Mouse (Mus musculus): ENCODE results near the gene Slc26a10. TPM values are rescaled to one million over a fixed set of nuclear protein-coding genes. Genes with fewer than 3 reads are reported as not detected.
A peak's percentile ranks its signal among the peaks of the same experiment; 100 is the strongest.

Gene Slc26a10
- total and polyA plus RNA-seq, 2 experiments from 2014 or later, result 0.31 to 1.1 TPM

- Histone ChIP-seq H3K36me3 (ENCODE audit: insufficient read depth, low read length) (no peaks in the 10 kb centered on the region), H3K27ac (no peak overlapping the region), H3K4me2 (ENCODE audit: low read depth, low read length) (peak overlapping the region; percentile 47; the same call in 1 of the 2 replicates), H3K4me1 (ENCODE audit: insufficient read depth, low read length) (peaks cover 9% of the 10 kb centered on the region), H3K4me3 (ENCODE audit: low read length) (no peak overlapping the region), H3K27me3 (ENCODE audit: insufficient read depth, low read length) (peaks cover 21% of the 10 kb centered on the region), H3K9me3 (ENCODE audit: low read length) (no peaks in the 10 kb centered on the region), H3K9ac (replicated peaks; ENCODE audit: low read length) (no peak overlapping the region)
- TF ChIP-seq CTCF (IDR thresholded peaks at IDR 0.05; ENCODE audit: low read depth), result no peak
- WGBS, result 35% methylated on average over 3 of the region's 3 CpGs
- DNase-seq (ENCODE audit: low spot score) (no peak), ATAC-seq (no peak)
Measured at GRCm38 (mm10) chr10:127180695-127181047, 226 bp upstream of the Slc26a10 start.

GRCm38 (mm10) chr10:127178286-127179027 lies 2.0 kb downstream of the Slc26a10 start:
- 5% methylated on average over 41 of the region's 41 CpGs for WGBS
- 0 out of 2 replicates have a peak overlapping the region, but pooled peaks have one; percentile 21 for H3K9ac ChIP-seq (replicated peaks; ENCODE audit: low read length)
- H3K4me1 ChIP-seq (ENCODE audit: insufficient read depth, low read length), result peaks cover 9% of the 10 kb centered on the region
- peak overlapping the region; percentile 26 for H3K4me3 ChIP-seq (ENCODE audit: low read length)
- no peak overlapping the region for H3K27ac ChIP-seq
- ATAC-seq (no peak), DNase-seq (ENCODE audit: low spot score) (no peak)
- H3K27me3 ChIP-seq (ENCODE audit: insufficient read depth, low read length), result peaks cover 21% of the 10 kb centered on the region
- no peaks in the 10 kb centered on the region for H3K9me3 ChIP-seq (ENCODE audit: low read length)
- TF ChIP-seq CTCF (IDR thresholded peaks at IDR 0.05; ENCODE audit: low read depth), result no peak
- peak overlapping the region; percentile 59 for H3K4me2 ChIP-seq (ENCODE audit: low read depth, low read length)
- no peaks in the 10 kb centered on the region for H3K36me3 ChIP-seq (ENCODE audit: insufficient read depth, low read length)

GRCm38 (mm10) chr10:127177719-127178118 lies 2.7 kb downstream of the Slc26a10 start:
- Histone ChIP-seq H3K36me3 (ENCODE audit: insufficient read depth, low read length) (no peaks in the 10 kb centered on the region), H3K9me3 (ENCODE audit: low read length) (no peaks in the 10 kb centered on the region), H3K4me1 (ENCODE audit: insufficient read depth, low read length) (peaks cover 9% of the 10 kb centered on the region), H3K4me2 (ENCODE audit: low read depth, low read length) (peak overlapping the region; percentile 59), H3K27ac (no peak overlapping the region), H3K9ac (replicated peaks; ENCODE audit: low read length) (0 out of 2 replicates have a peak overlapping the region, but pooled peaks have one; percentile 21), H3K27me3 (ENCODE audit: insufficient read depth, low read length) (peaks cover 21% of the 10 kb centered on the region), H3K4me3 (ENCODE audit: low read length) (peak overlapping the region; percentile 26)
- peak; percentile 91 for TF ChIP-seq CTCF (IDR thresholded peaks at IDR 0.05; ENCODE audit: low read depth)
- peak; percentile 92 for DNase-seq (ENCODE audit: low spot score)
- peak; percentile 80 for ATAC-seq
- under 1% methylated on average over 23 of the region's 23 CpGs for WGBS

GRCm38 (mm10) chr10:127177235-127177634 lies 3.2 kb downstream of the Slc26a10 start:
- peaks cover 9% of the 10 kb centered on the region for H3K4me1 ChIP-seq (ENCODE audit: insufficient read depth, low read length)
- no peak overlapping the region for H3K4me3 ChIP-seq (ENCODE audit: low read length)
- H3K36me3 ChIP-seq (ENCODE audit: insufficient read depth, low read length), result no peaks in the 10 kb centered on the region
- peaks cover 21% of the 10 kb centered on the region for H3K27me3 ChIP-seq (ENCODE audit: insufficient read depth, low read length)
- no peaks in the 10 kb centered on the region for H3K9me3 ChIP-seq (ENCODE audit: low read length)
- no peak overlapping the region for H3K4me2 ChIP-seq (ENCODE audit: low read depth, low read length)
- DNase-seq (ENCODE audit: low spot score) (no peak), ATAC-seq (no peak; the same call in 1 of the 2 replicates)
- no peak for TF ChIP-seq CTCF (IDR thresholded peaks at IDR 0.05; ENCODE audit: low read depth)
- 20% methylated on average over 9 of the region's 9 CpGs for WGBS
- H3K27ac ChIP-seq, result no peak overlapping the region
- H3K9ac ChIP-seq (replicated peaks; ENCODE audit: low read length), result no peak overlapping the region

GRCm38 (mm10) chr10:127176756-127177155 lies 3.7 kb downstream of the Slc26a10 start:
- Histone ChIP-seq H3K4me2 (ENCODE audit: low read depth, low read length) (no peak overlapping the region), H3K27me3 (ENCODE audit: insufficient read depth, low read length) (peaks cover 21% of the 10 kb centered on the region), H3K9me3 (ENCODE audit: low read length) (no peaks in the 10 kb centered on the region), H3K27ac (no peak overlapping the region), H3K4me3 (ENCODE audit: low read length) (no peak overlapping the region), H3K36me3 (ENCODE audit: insufficient read depth, low read length) (no peaks in the 10 kb centered on the region), H3K4me1 (ENCODE audit: insufficient read depth, low read length) (peaks cover 9% of the 10 kb centered on the region), H3K9ac (replicated peaks; ENCODE audit: low read length) (no peak overlapping the region)
- no peak for ATAC-seq
- 9% methylated on average over 7 of the region's 7 CpGs for WGBS
- no peak for DNase-seq (ENCODE audit: low spot score)
- no peak for TF ChIP-seq CTCF (IDR thresholded peaks at IDR 0.05; ENCODE audit: low read depth)

GRCm38 (mm10) chr10:127176228-127176627 lies 4.2 kb downstream of the Slc26a10 start:
- DNase-seq (ENCODE audit: low spot score) (no peak), ATAC-seq (no peak)
- Histone ChIP-seq H3K36me3 (ENCODE audit: insufficient read depth, low read length) (no peaks in the 10 kb centered on the region), H3K4me2 (ENCODE audit: low read depth, low read length) (no peak overlapping the region), H3K27me3 (ENCODE audit: insufficient read depth, low read length) (peaks cover 21% of the 10 kb centered on the region), H3K9me3 (ENCODE audit: low read length) (no peaks in the 10 kb centered on the region), H3K4me1 (ENCODE audit: insufficient read depth, low read length) (peaks cover 9% of the 10 kb centered on the region), H3K4me3 (ENCODE audit: low read length) (no peak overlapping the region), H3K27ac (no peak overlapping the region), H3K9ac (replicated peaks; ENCODE audit: low read length) (no peak overlapping the region)
- TF ChIP-seq CTCF (IDR thresholded peaks at IDR 0.05; ENCODE audit: low read depth), result peak; percentile 20; the same call in 1 of the 2 replicates
- WGBS, result 30% methylated on average over 3 of the region's 3 CpGs

GRCm38 (mm10) chr10:127174170-127174569 lies 6.3 kb downstream of the Slc26a10 start:
- H3K4me3 ChIP-seq (ENCODE audit: low read length), result no peak overlapping the region
- H3K36me3 ChIP-seq (ENCODE audit: insufficient read depth, low read length), result peaks cover 2% of the 10 kb centered on the region; the same call in 1 of the 2 replicates
- no peaks in the 10 kb centered on the region for H3K9me3 ChIP-seq (ENCODE audit: low read length)
- ATAC-seq (no peak), DNase-seq (ENCODE audit: low spot score) (no peak)
- H3K4me1 ChIP-seq (ENCODE audit: insufficient read depth, low read length), result peaks cover 9% of the 10 kb centered on the region
- no peak overlapping the region for H3K27ac ChIP-seq
- H3K27me3 ChIP-seq (ENCODE audit: insufficient read depth, low read length), result peaks cover 10% of the 10 kb centered on the region; the same call in 1 of the 2 replicates
- H3K4me2 ChIP-seq (ENCODE audit: low read depth, low read length), result no peak overlapping the region
- H3K9ac ChIP-seq (replicated peaks; ENCODE audit: low read length), result no peak overlapping the region
- no peak for TF ChIP-seq CTCF (IDR thresholded peaks at IDR 0.05; ENCODE audit: low read depth)
- WGBS, result 93% methylated on average over 7 of the region's 7 CpGs

Data from hindbrain, postnatal 0 days (tissue).